Comparison of ENCODE assay signal across 8 mouse cellular contexts in the genomic region with DNA sequence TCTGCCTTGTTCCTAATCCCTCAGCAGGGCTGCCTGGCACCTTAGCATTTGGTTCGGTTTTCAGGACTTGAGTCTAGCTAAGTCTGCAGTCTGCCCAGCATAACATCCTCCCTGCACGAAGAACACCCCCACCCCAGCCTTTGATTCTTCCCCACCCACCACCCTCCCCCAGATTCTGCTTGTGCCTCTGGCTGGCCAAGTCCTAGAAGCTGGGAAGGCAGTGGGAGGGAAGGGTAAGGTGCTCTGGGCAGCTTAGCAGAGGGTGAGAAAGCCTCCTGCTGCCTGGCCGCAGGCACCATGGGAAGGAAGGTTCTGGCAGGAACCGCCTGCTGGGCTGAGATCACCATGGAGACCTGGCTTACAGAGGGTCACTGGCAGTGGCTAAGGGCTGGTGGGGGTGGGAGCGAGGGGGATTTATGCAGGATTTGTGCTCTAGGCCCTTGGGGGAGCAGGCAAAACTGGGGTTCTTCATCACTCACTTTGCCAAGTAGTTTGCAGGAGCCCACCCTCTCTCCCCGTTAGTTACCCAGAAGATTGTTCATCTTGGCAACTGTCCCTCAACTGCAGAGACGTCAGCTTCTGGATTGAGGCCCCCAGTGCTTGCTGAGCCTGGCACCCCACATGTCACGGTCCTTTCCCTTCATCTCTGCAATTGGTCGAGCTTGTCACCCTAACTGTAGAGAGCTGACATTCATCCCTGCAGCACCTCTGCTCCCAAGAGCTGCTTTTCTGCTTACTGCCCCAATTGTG. TPM values are rescaled to one million over a fixed set of nuclear protein-coding genes. Genes with fewer than 3 reads are reported as not detected.
A peak's percentile ranks its signal among the peaks of the same experiment; 100 is the strongest.
DNase-seq lines count a peak whose midpoint lies in the region; ATAC-seq and TF ChIP-seq lines count a peak whose summit lies in the region.

No protein-coding gene starts in this region.

- peaks cover 9% of the 10 kb centered on the region; the same call in 1 of the 2 replicates for H3K36me3 ChIP-seq in intestine, embryonic 15.5 days

- TF ChIP-seq CTCF in gastrocnemius, adult 2 months (IDR thresholded peaks at IDR 0.05): no peak

- DNase-seq in gastrocnemius, adult 2 months: peak; percentile 58
- DNase-seq in gastrocnemius, postnatal 10 days: no peak
- peak; percentile 68 for DNase-seq in right cerebral cortex, adult 18-20 months
- DNase-seq in right cerebral cortex, postnatal 14 days: no peak
- DNase-seq in right cerebral cortex, postnatal 4 days: peak; percentile 45
- no peak for DNase-seq in adrenal gland, adult 8-10 months
- DNase-seq in layer of hippocampus, adult 9-10 months (ENCODE audit: low spot score): no peak

- no peaks in the 10 kb centered on the region for H3K9me3 ChIP-seq in intestine, embryonic 15.5 days

- H3K27me3 ChIP-seq in intestine, embryonic 15.5 days (replicated peaks): no peaks in the 10 kb centered on the region

- ATAC-seq in intestine, embryonic 15.5 days: peak; percentile 21; the same call in 1 of the 2 replicates

- H3K4me2 ChIP-seq in intestine, embryonic 15.5 days (replicated peaks): no peak overlapping the region

- no peak overlapping the region for H3K9ac ChIP-seq in intestine, embryonic 15.5 days

- 54% methylated on average over 9 of the region's 9 CpGs for WGBS in intestine, embryonic 15.5 days

- intact Hi-C loops in gastrocnemius, adult 2 months (cut with DNase I): no loop called here

- peak overlapping the region; percentile 56 for H3K27ac ChIP-seq in gastrocnemius, adult 2 months
- peak overlapping the region; percentile 18; the same call in 1 of the 2 replicates for H3K27ac ChIP-seq in intestine, embryonic 15.5 days

- peaks cover 31% of the 10 kb centered on the region for H3K4me1 ChIP-seq in intestine, embryonic 15.5 days (replicated peaks)

- H3K4me3 ChIP-seq in gastrocnemius, adult 2 months: peak overlapping the region; percentile 7; the same call in 1 of the 2 replicates
- H3K4me3 ChIP-seq in intestine, embryonic 15.5 days (replicated peaks): no peak overlapping the region

RNA-seq across cellular contexts. Expression of gene Wasf2, which starts 56.1 kb away (rescaled TPM):
- total RNA-seq in gastrocnemius, adult 2 months (2021): 10 to 100 TPM; 34.9 to 35.6 TPM
- 10 to 100 TPM; 73.1 to 88.7 TPM for total RNA-seq in gastrocnemius, postnatal 10 days (2021)
- polyA plus RNA-seq in intestine, embryonic 15.5 days (2015; fragmentation: Nextera tagmentation; extraction: Ambion mirVana): 92.5 and 115 TPM in 2 replicates
- 100 to 1,000 TPM; 105 to 158 (median 133) TPM for total RNA-seq in adrenal gland, adult 8-10 months (2022)

Comparison
In these comparisons a context has a peak if more than half of its experiments do, and no peak if none do; other contexts are left out.
1. DNase-seq: peak in gastrocnemius, adult 2 months (single experiment), right cerebral cortex, adult 18-20 months (single experiment) and right cerebral cortex, postnatal 4 days (single experiment); none in gastrocnemius, postnatal 10 days (single experiment), right cerebral cortex, postnatal 14 days (single experiment), adrenal gland, adult 8-10 months (single experiment) and layer of hippocampus, adult 9-10 months (single experiment).